In the genomic region with DNA sequence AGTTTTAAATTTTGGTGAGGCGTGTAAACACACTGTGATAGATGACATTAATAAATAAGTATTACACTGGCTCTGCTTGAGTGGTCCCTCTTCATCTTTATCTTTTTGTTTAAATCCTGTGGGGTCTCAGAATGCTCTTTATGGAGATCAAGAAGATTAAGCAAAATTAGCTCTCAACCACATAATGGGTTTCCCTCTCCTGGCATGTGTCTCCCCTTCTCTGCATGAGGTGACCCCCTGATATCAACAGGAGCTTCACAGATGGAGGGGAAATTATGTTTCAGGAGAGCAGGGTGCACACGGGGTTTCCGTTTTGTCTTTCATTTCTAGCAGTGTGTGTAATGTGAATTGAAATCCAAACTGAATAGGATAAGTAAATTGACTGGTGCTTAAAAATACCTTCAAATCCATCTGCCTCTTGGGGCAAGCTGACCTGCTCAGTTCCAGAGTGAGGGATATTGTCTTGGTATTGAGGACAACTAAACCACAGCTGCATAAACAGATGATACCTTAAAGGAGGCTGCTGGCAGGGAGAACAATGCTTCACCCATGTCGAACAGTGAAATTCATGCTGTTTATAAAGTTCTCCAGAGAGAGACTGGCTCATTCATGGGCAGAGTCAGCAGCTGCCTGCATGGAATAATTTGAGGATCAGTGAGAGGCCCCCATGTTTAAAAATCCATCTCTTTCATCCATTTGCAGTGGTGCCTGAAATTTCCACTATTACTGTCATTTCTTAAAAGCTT, we compare ENCODE assay signal across 20 mouse cellular contexts.
A peak's percentile ranks its signal among the peaks of the same experiment; 100 is the strongest.
DNase-seq lines count a peak whose midpoint lies in the region; ATAC-seq lines count a peak whose summit lies in the region.
"Had no signal": no experiment of that assay in that cellular context is flagged by ENCODE, and none has a peak within 500 bp of the region (broad histone marks: within the 10 kb centered on the region; RNA-seq: fewer than 3 reads in every experiment).

No protein-coding gene starts in this region.

- no peak for DNase-seq in hindbrain, embryonic 14.5 days (ENCODE audit: low spot score)
- peak; percentile 5 for DNase-seq in retina, embryonic 14.5 days (ENCODE audit: low spot score)
- no peak for DNase-seq in retina, postnatal 1 day
- no peak for DNase-seq in ovary, adult 18-20 months (ENCODE audit: low spot score)
- DNase-seq: adrenal gland, postnatal 25 days; B cell, adult 2 months; cerebellum, adult 18-20 months; cerebellum, postnatal 10 days; gastrocnemius, postnatal 10 days; kidney, adult 11 months; kidney, postnatal 4 days; right cerebral cortex, postnatal 14 days had no signal

- H3K4me3 ChIP-seq in hindbrain, embryonic 14.5 days (replicated peaks; ENCODE audit: low read length), result no peak overlapping the region
- no peak overlapping the region for H3K4me3 ChIP-seq in hindbrain, embryonic 12.5 days
- H3K4me3 ChIP-seq in midbrain, embryonic 15.5 days, result no peak overlapping the region
- H3K4me3 ChIP-seq: embryonic facial prominence, embryonic 13.5 days; kidney, embryonic 15.5 days; limb, embryonic 13.5 days; lung, embryonic 15.5 days had no signal

- no peaks in the 10 kb centered on the region for H3K36me3 ChIP-seq in hindbrain, embryonic 14.5 days (replicated peaks; ENCODE audit: control insufficient read depth, insufficient read depth)
- no peaks in the 10 kb centered on the region for H3K36me3 ChIP-seq in hindbrain, embryonic 12.5 days
- H3K36me3 ChIP-seq in midbrain, embryonic 15.5 days (replicated peaks), result no peaks in the 10 kb centered on the region
- H3K36me3 ChIP-seq: embryonic facial prominence, embryonic 13.5 days; kidney, embryonic 15.5 days; limb, embryonic 13.5 days; lung, embryonic 15.5 days had no signal

- H3K27ac ChIP-seq in hindbrain, embryonic 14.5 days, result no peak overlapping the region
- no peak overlapping the region for H3K27ac ChIP-seq in hindbrain, embryonic 12.5 days
- no peak overlapping the region for H3K27ac ChIP-seq in midbrain, embryonic 15.5 days
- H3K27ac ChIP-seq: embryonic facial prominence, embryonic 13.5 days; kidney, embryonic 15.5 days; limb, embryonic 13.5 days; lung, embryonic 15.5 days had no signal

- no peak overlapping the region for H3K4me2 ChIP-seq in hindbrain, embryonic 14.5 days (replicated peaks)
- H3K4me2 ChIP-seq in hindbrain, embryonic 12.5 days (replicated peaks), result no peak overlapping the region
- H3K4me2 ChIP-seq in midbrain, embryonic 15.5 days, result no peak overlapping the region
- H3K4me2 ChIP-seq: embryonic facial prominence, embryonic 13.5 days; kidney, embryonic 15.5 days; limb, embryonic 13.5 days; liver, embryonic 11.5 days; lung, embryonic 15.5 days had no signal

- peak; percentile 37; the same call in 1 of the 2 replicates for ATAC-seq in hindbrain, embryonic 14.5 days (ENCODE audit: low FRiP score)
- ATAC-seq in hindbrain, embryonic 12.5 days (ENCODE audit: low FRiP score), result no peak
- 0 out of 2 replicates have a peak, but pooled peaks have one; percentile 27 for ATAC-seq in midbrain, embryonic 15.5 days (replicated peaks)
- ATAC-seq: inflammation-experienced regulatory T-cells, adult 6 months had no signal

- 52% methylated on average over 4 of the region's 4 CpGs for WGBS in hindbrain, embryonic 14.5 days
- WGBS in hindbrain, embryonic 12.5 days, result 54% methylated on average over 4 of the region's 4 CpGs
- WGBS in midbrain, embryonic 15.5 days, result 22% methylated on average over 4 of the region's 4 CpGs

- H3K27me3 ChIP-seq in hindbrain, embryonic 14.5 days (ENCODE audit: control insufficient read depth, insufficient read depth, low read length), result no peaks in the 10 kb centered on the region
- H3K27me3 ChIP-seq in hindbrain, embryonic 12.5 days, result no peaks in the 10 kb centered on the region
- H3K27me3 ChIP-seq in midbrain, embryonic 15.5 days (replicated peaks), result no peaks in the 10 kb centered on the region
- H3K27me3 ChIP-seq: embryonic facial prominence, embryonic 13.5 days; kidney, embryonic 15.5 days; limb, embryonic 13.5 days; lung, embryonic 15.5 days had no signal

- no peaks in the 10 kb centered on the region for H3K4me1 ChIP-seq in hindbrain, embryonic 14.5 days (replicated peaks; ENCODE audit: control insufficient read depth, insufficient read depth, low read length)
- no peaks in the 10 kb centered on the region for H3K4me1 ChIP-seq in hindbrain, embryonic 12.5 days
- H3K4me1 ChIP-seq in midbrain, embryonic 15.5 days, result peaks cover 4% of the 10 kb centered on the region; the same call in 1 of the 2 replicates
- H3K4me1 ChIP-seq: embryonic facial prominence, embryonic 13.5 days; kidney, embryonic 15.5 days; limb, embryonic 13.5 days; lung, embryonic 15.5 days had no signal

- H3K9ac ChIP-seq in hindbrain, embryonic 14.5 days, result no peak overlapping the region
- no peak overlapping the region for H3K9ac ChIP-seq in hindbrain, embryonic 12.5 days
- no peak overlapping the region for H3K9ac ChIP-seq in midbrain, embryonic 15.5 days
- H3K9ac ChIP-seq: embryonic facial prominence, embryonic 13.5 days; kidney, embryonic 15.5 days; limb, embryonic 13.5 days; lung, embryonic 15.5 days had no signal

- no peaks in the 10 kb centered on the region for H3K9me3 ChIP-seq in hindbrain, embryonic 14.5 days (ENCODE audit: control insufficient read depth, low read length)
- no peaks in the 10 kb centered on the region for H3K9me3 ChIP-seq in hindbrain, embryonic 12.5 days (replicated peaks)
- H3K9me3 ChIP-seq in midbrain, embryonic 15.5 days, result no peaks in the 10 kb centered on the region
- H3K9me3 ChIP-seq: embryonic facial prominence, embryonic 13.5 days; kidney, embryonic 15.5 days; limb, embryonic 13.5 days; lung, embryonic 15.5 days had no signal
